Mouse (Mus musculus): ENCODE measurements around the gene Spast. TPM values are rescaled to one million over a fixed set of nuclear protein-coding genes. Genes with fewer than 3 reads are reported as not detected.

Spast gene
- polyA plus RNA-seq (2014; fragmentation: Nextera tagmentation; extraction: Ambion mirVana): 21.0 and 21.5 TPM in 2 replicates

DNA sequence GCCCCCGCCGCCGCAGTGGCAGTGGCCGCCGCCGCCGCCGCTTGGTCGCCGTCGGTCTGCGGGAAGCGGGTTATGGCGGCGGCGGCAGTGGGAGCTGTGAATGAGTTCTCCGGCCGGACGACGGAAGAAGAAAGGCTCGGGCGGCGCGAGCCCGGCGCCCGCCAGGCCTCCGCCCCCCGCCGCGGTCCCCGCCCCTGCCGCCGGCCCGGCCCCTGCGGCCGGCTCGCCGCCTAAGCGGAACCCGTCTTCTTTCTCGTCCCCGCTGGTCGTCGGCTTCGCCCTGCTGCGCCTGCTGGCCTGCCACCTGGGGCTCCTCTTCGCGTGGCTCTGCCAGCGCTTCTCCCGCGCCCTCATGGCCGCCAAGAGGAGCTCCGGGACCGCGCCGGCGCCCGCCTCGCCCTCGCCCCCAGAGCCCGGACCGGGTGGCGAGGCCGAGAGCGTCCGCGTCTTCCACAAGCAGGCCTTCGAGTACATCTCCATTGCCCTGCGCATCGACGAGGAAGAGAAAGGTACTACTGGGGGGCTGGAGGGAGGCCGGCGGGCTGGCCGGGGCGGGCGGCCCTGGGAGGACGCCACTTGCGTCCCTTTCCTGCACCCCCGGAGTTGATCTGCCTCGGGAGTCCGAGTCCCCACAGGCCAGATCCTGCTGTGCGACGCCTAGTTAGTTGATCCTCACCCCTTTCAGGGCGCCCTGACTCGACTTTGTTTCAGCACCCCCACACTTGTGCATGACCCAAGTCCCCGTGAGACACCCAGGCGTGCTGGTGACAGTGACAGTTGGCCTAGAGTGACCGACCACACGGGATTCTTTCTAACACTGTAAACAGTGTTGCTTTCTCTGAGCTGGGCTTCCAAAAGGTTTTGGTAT, at the start of gene Spast:
Gene Spast (plus strand): TSS at position 51 of the 868 bp plus-strand sequence.
- Histone ChIP-seq H3K36me3 (ENCODE audit: control insufficient read depth, insufficient read depth, low read length) (no peaks in the 10 kb centered on the region), H3K9ac (replicated peaks; ENCODE audit: low read depth, low read length) (peak within 1 kb of the TSS; percentile 94), H3K4me1 (ENCODE audit: control insufficient read depth, insufficient read depth, low read length) (peaks cover 25% of the 10 kb centered on the region), H3K27ac (ENCODE audit: low read length) (peak within 1 kb of the TSS; percentile 95), H3K27me3 (ENCODE audit: control insufficient read depth, insufficient read depth, low read length) (no peaks in the 10 kb centered on the region), H3K4me2 (replicated peaks; ENCODE audit: low read depth, low read length) (peak within 1 kb of the TSS; percentile 72), H3K4me3 (ENCODE audit: low read depth, low read length) (peak within 1 kb of the TSS; percentile 98), H3K9me3 (ENCODE audit: control insufficient read depth, low read depth, low read length) (no peaks in the 10 kb centered on the region)
- WGBS: 0% methylated on average over 72 of the region's 90 CpGs
- peak; percentile 84 for ATAC-seq (ENCODE audit: insufficient number of reproducible peaks, insufficient read depth, low FRiP score, low read depth)

DNA sequence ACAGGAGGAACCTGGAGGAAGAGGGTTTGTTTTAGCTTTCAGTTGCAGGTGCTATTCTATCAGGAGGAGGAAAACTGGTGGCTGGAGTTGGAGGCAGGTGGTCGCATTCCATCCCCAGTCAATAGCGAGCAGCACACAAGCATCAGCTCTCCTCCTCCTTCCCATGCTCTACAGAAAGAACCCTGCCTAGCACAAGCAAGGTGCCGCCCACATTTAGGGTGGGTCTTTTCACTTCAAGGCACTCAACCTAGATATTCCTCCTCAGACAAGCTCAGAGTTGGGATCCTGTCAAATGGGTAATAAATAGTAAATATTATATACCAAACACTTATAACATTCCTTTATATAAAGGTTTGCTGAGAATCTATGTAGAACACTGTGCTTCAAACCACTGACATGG, 48.6 kb upstream of the Spast start:
- Histone ChIP-seq H3K4me1 (ENCODE audit: control insufficient read depth, insufficient read depth, low read length) (peaks cover 15% of the 10 kb centered on the region; the same call in 1 of the 2 replicates), H3K27ac (ENCODE audit: low read length) (no peak overlapping the region), H3K9me3 (ENCODE audit: control insufficient read depth, low read depth, low read length) (no peaks in the 10 kb centered on the region), H3K9ac (replicated peaks; ENCODE audit: low read depth, low read length) (no peak overlapping the region), H3K4me2 (replicated peaks; ENCODE audit: low read depth, low read length) (no peak overlapping the region), H3K27me3 (ENCODE audit: control insufficient read depth, insufficient read depth, low read length) (no peaks in the 10 kb centered on the region), H3K36me3 (ENCODE audit: control insufficient read depth, insufficient read depth, low read length) (no peaks in the 10 kb centered on the region), H3K4me3 (ENCODE audit: low read depth, low read length) (no peak overlapping the region)
- whole genome bisulfite sequencing: 60% methylated on average over 3 of the region's 3 CpGs
- no peak for ATAC-seq (ENCODE audit: insufficient number of reproducible peaks, insufficient read depth, low FRiP score, low read depth)

GRCm38 (mm10) chr17:74290869-74291268, 47.9 kb upstream of the Spast start:
- H3K27ac ChIP-seq (ENCODE audit: low read length): no peak overlapping the region
- H3K36me3 ChIP-seq (ENCODE audit: control insufficient read depth, insufficient read depth, low read length): no peaks in the 10 kb centered on the region
- no peaks in the 10 kb centered on the region for H3K9me3 ChIP-seq (ENCODE audit: control insufficient read depth, low read depth, low read length)
- no peak overlapping the region for H3K4me3 ChIP-seq (ENCODE audit: low read depth, low read length)
- peaks cover 15% of the 10 kb centered on the region; the same call in 1 of the 2 replicates for H3K4me1 ChIP-seq (ENCODE audit: control insufficient read depth, insufficient read depth, low read length)
- ATAC-seq (ENCODE audit: insufficient number of reproducible peaks, insufficient read depth, low FRiP score, low read depth): no peak
- H3K9ac ChIP-seq (replicated peaks; ENCODE audit: low read depth, low read length): no peak overlapping the region
- H3K27me3 ChIP-seq (ENCODE audit: control insufficient read depth, insufficient read depth, low read length): no peaks in the 10 kb centered on the region
- no peak overlapping the region for H3K4me2 ChIP-seq (replicated peaks; ENCODE audit: low read depth, low read length)

DNA sequence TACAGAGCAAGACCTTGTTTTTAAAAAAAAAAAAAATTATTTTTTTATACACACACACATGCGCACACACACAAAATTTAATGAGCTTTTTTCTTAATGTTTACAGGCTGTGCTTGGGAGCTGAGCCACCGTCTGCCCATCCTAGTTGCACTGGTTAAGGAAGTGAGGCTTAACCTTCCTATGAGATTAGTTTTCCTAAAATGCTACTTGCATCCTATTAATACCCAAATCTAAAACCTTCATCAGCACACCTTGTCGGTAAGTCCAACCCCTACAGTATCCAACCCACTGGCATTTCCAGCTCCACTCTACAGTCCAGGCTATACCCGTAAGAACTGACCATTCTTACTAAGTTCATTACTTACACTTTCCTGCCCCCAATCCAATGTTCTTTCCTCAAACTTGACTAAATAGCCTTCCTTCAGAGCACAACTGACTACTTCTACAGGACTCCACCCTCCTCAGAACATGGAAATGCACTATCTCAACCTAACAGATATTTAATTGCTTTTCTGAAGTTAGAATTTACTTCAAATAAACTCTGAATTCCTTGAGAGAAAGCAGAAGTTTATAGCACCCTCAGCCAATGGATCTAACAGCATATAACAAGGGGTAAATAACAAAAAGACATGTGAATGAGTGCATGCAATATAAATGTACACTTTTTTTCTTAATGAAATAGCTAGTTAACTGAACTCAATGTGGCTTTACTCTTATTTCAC, 47.0 kb upstream of the Spast start:
- Histone ChIP-seq H3K27ac (ENCODE audit: low read length) (no peak overlapping the region), H3K4me3 (ENCODE audit: low read depth, low read length) (no peak overlapping the region), H3K4me1 (ENCODE audit: control insufficient read depth, insufficient read depth, low read length) (peaks cover 15% of the 10 kb centered on the region; the same call in 1 of the 2 replicates), H3K36me3 (ENCODE audit: control insufficient read depth, insufficient read depth, low read length) (no peaks in the 10 kb centered on the region), H3K9ac (replicated peaks; ENCODE audit: low read depth, low read length) (no peak overlapping the region), H3K27me3 (ENCODE audit: control insufficient read depth, insufficient read depth, low read length) (no peaks in the 10 kb centered on the region), H3K9me3 (ENCODE audit: control insufficient read depth, low read depth, low read length) (no peaks in the 10 kb centered on the region), H3K4me2 (replicated peaks; ENCODE audit: low read depth, low read length) (no peak overlapping the region)
- WGBS: 76% methylated on average over 4 of the region's 4 CpGs
- no peak for ATAC-seq (ENCODE audit: insufficient number of reproducible peaks, insufficient read depth, low FRiP score, low read depth)

DNA sequence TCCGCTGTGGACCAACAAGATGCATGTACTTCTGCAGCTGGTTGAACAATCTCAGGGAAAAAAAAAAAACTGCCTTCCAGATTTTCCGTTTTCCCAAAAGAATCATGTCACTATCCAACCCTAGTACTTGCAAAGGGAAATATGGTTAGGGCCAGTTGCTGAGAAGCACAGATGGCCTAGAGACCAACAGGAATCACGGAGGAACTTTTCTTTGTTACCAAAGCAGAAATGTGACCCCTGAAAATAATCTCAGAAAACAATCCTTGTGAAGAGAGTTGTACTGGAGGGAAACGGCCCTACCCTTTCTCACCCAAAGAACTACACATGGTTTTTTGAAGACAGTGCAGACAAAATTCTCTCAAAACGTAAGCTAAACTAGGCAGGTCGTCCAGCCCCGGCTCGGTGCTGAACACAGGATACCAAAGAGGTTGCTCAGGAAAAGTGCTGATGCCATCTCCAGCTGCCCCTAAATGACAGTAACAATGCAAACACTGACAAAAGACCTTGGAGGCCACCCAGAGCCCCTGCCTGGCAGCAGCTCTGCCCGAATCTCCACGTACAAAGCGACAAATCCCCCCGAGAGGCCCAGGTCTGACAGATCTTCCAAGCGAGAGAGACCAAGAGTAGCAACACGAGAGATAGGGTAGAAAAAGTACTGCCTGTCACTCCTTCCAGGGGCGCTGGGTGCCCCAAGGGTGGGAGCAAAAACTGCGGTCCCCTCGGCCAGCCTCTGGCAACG, 44.9 kb upstream of the Spast start:
- Histone ChIP-seq H3K27ac (ENCODE audit: low read length) (peak overlapping the region; percentile 98), H3K9ac (replicated peaks; ENCODE audit: low read depth, low read length) (peak overlapping the region; percentile 96), H3K36me3 (ENCODE audit: control insufficient read depth, insufficient read depth, low read length) (peaks cover 6% of the 10 kb centered on the region; the same call in 1 of the 2 replicates), H3K27me3 (ENCODE audit: control insufficient read depth, insufficient read depth, low read length) (no peaks in the 10 kb centered on the region), H3K4me3 (ENCODE audit: low read depth, low read length) (peak overlapping the region; percentile 87), H3K4me1 (ENCODE audit: control insufficient read depth, insufficient read depth, low read length) (peaks cover 15% of the 10 kb centered on the region; the same call in 1 of the 2 replicates), H3K4me2 (replicated peaks; ENCODE audit: low read depth, low read length) (peak overlapping the region; percentile 69), H3K9me3 (ENCODE audit: control insufficient read depth, low read depth, low read length) (no peaks in the 10 kb centered on the region)
- no peak; the same call in 1 of the 2 replicates for ATAC-seq (ENCODE audit: insufficient number of reproducible peaks, insufficient read depth, low FRiP score, low read depth)
- WGBS: 3% methylated on average over 18 of the region's 18 CpGs

GRCm38 (mm10) chr17:74294426-74295025, 44.3 kb upstream of the Spast start:
- under 1% methylated on average over 45 of the region's 80 CpGs for WGBS
- H3K27me3 ChIP-seq (ENCODE audit: control insufficient read depth, insufficient read depth, low read length): no peaks in the 10 kb centered on the region
- peak overlapping the region; percentile 96 for H3K9ac ChIP-seq (replicated peaks; ENCODE audit: low read depth, low read length)

GRCm38 (mm10) chr17:74295026-74295970, 43.5 kb upstream of the Spast start, which contains the start of gene Memo1:
Gene Memo1 (minus strand): TSS chr17:74295521.
- ATAC-seq (ENCODE audit: insufficient number of reproducible peaks, insufficient read depth, low FRiP score, low read depth): peak; percentile 89
- Histone ChIP-seq H3K4me3 (ENCODE audit: low read depth, low read length) (peak within 1 kb of the TSS; percentile 87), H3K27ac (ENCODE audit: low read length) (peak within 1 kb of the TSS; percentile 98), H3K4me2 (replicated peaks; ENCODE audit: low read depth, low read length) (peak within 1 kb of the TSS; percentile 69), H3K9me3 (ENCODE audit: control insufficient read depth, low read depth, low read length) (no peaks in the 10 kb centered on the region), H3K27me3 (ENCODE audit: control insufficient read depth, insufficient read depth, low read length) (no peaks in the 10 kb centered on the region), H3K9ac (replicated peaks; ENCODE audit: low read depth, low read length) (peak within 1 kb of the TSS; percentile 96), H3K36me3 (ENCODE audit: control insufficient read depth, insufficient read depth, low read length) (peaks cover 6% of the 10 kb centered on the region; the same call in 1 of the 2 replicates), H3K4me1 (ENCODE audit: control insufficient read depth, insufficient read depth, low read length) (peaks cover 15% of the 10 kb centered on the region; the same call in 1 of the 2 replicates)
- WGBS: under 1% methylated on average over 55 of the region's 110 CpGs

More at GRCm38 (mm10) chr17:74294426-74295025, 44.3 kb upstream of the Spast start:
- Histone ChIP-seq H3K4me2 (replicated peaks; ENCODE audit: low read depth, low read length) (peak overlapping the region; percentile 69), H3K4me1 (ENCODE audit: control insufficient read depth, insufficient read depth, low read length) (peaks cover 15% of the 10 kb centered on the region; the same call in 1 of the 2 replicates), H3K4me3 (ENCODE audit: low read depth, low read length) (peak overlapping the region; percentile 87), H3K27ac (ENCODE audit: low read length) (peak overlapping the region; percentile 98), H3K9me3 (ENCODE audit: control insufficient read depth, low read depth, low read length) (no peaks in the 10 kb centered on the region), H3K36me3 (ENCODE audit: control insufficient read depth, insufficient read depth, low read length) (peaks cover 6% of the 10 kb centered on the region; the same call in 1 of the 2 replicates)
- ATAC-seq (ENCODE audit: insufficient number of reproducible peaks, insufficient read depth, low FRiP score, low read depth): peak; percentile 90

Data from stomach, embryonic 14.5 days (tissue).